Mouse (Mus musculus): ENCODE results near the gene Syn1. TPM values are rescaled to one million over a fixed set of nuclear protein-coding genes. Genes with fewer than 3 reads are reported as not detected.

Gene Syn1
- polyA plus RNA-seq, 1 experiment from 2014 or later = 0.39 TPM

DNA sequence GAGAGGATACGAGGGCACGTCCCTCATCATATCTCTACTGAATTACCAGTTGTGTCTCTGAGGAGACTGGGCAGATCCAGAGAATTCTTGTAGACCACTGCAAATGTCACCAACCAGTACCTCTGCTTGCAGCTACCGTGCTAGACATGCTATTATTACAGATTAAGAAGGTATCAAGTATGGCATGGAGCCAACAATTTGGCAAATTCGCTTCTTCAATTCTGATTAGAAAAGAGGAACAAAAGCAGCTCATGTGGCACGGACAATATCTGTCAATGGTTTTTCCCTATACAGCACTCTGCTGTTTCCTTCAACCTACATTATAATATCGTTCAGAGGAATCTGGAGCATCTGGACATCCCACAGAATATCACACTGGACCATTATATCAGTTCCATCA is 7.1 kb downstream of the Syn1 start:
- Histone ChIP-seq H3K4me3 (no peak overlapping the region), H3K36me3 (no peaks in the 10 kb centered on the region), H3K27ac (no peak overlapping the region), H3K27me3 (ENCODE audit: insufficient read depth, poor library complexity, severe bottlenecking) (no peaks in the 10 kb centered on the region), H3K9me3 (no peaks in the 10 kb centered on the region), H3K4me1 (no peaks in the 10 kb centered on the region)
- DNase-seq (ENCODE audit: low spot score) = no peak
- WGBS = 77% methylated on average over 6 of the region's 6 CpGs

DNA sequence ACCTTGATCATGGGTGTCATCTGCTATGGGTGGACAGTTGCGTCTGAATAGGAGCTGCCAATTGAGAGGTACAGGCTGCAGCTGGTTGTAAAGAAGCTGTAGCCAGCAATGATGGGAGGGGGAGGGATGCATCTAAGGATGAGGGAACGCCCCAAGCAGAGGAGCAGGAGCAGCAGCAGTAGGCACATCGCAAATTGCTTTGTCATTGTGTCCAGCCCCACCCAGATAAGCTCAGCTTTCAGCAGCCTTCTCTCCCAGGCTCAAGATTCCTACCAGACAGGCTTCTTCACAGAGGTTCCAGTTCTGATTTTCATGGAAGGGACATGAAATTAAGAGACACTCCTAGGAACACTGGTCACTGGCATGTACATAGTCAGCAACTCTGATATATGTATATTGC is 10.7 kb downstream of the Syn1 start:
- Histone ChIP-seq H3K27ac (no peak overlapping the region), H3K4me3 (no peak overlapping the region), H3K36me3 (no peaks in the 10 kb centered on the region), H3K4me1 (no peaks in the 10 kb centered on the region), H3K27me3 (ENCODE audit: insufficient read depth, poor library complexity, severe bottlenecking) (no peaks in the 10 kb centered on the region), H3K9me3 (no peaks in the 10 kb centered on the region)
- WGBS = 30% methylated on average over 3 of the region's 3 CpGs
- no peak for DNase-seq (ENCODE audit: low spot score)

DNA sequence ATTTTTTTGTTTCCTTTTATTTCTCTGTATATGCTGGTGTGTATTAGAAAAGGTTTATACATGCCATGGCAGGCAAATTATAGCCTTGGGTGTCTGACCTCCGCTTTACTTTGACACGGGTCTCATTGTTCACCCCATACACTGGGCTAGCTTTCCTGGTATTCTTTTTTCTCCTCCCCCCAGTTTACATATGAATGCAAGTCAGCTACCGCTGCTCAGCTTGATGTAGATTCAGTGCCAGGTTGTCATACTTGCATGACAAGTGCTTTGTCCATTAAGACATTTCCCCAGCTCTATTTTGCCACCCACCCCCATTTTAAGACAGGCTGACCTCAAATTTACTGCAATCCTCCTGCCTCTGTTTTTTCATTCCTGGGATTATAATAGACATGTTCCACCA is 45.6 kb downstream of the Syn1 start:
- 63% methylated on average over 3 of the region's 3 CpGs for WGBS
- H3K9me3 ChIP-seq = no peaks in the 10 kb centered on the region
- no peak overlapping the region for H3K27ac ChIP-seq
- no peak overlapping the region for H3K4me3 ChIP-seq
- no peaks in the 10 kb centered on the region for H3K36me3 ChIP-seq
- H3K27me3 ChIP-seq (ENCODE audit: insufficient read depth, poor library complexity, severe bottlenecking) = no peaks in the 10 kb centered on the region
- DNase-seq (ENCODE audit: low spot score) = no peak
- no peaks in the 10 kb centered on the region for H3K4me1 ChIP-seq

DNA sequence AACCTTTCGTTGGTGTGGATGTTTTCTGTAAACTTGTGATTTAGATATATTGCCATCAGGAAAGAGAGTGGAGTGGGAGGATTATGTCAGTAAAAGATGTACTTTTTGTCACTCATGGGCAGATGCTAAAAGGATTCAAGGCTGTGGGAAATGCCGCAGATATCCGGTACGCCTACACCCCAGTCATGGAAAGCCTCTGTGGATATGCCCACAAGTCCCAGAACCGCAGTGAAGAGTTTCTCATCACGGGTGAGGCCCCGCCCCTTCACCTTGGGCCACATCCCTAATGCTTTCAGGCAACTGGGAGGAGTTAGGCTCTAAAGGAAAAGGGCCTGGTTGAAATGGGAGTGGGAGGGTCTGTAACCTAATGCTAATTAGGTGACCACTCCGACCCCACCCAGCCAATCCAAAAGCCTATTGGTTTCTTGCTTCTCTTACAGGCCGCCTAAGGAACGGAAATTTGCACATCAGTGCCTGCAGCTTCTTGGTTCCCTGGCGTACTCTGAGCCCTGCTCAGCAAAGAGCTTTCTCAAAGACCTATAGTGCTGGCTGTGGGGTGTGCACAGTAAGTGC is 47.8 kb downstream of the Syn1 start:
- no peaks in the 10 kb centered on the region for H3K36me3 ChIP-seq
- H3K27ac ChIP-seq = no peak overlapping the region
- no peaks in the 10 kb centered on the region for H3K9me3 ChIP-seq
- H3K4me1 ChIP-seq = no peaks in the 10 kb centered on the region
- no peak for DNase-seq (ENCODE audit: low spot score)
- WGBS = 34% methylated on average over 11 of the region's 11 CpGs
- H3K4me3 ChIP-seq = no peak overlapping the region
- no peaks in the 10 kb centered on the region for H3K27me3 ChIP-seq (ENCODE audit: insufficient read depth, poor library complexity, severe bottlenecking)

DNA sequence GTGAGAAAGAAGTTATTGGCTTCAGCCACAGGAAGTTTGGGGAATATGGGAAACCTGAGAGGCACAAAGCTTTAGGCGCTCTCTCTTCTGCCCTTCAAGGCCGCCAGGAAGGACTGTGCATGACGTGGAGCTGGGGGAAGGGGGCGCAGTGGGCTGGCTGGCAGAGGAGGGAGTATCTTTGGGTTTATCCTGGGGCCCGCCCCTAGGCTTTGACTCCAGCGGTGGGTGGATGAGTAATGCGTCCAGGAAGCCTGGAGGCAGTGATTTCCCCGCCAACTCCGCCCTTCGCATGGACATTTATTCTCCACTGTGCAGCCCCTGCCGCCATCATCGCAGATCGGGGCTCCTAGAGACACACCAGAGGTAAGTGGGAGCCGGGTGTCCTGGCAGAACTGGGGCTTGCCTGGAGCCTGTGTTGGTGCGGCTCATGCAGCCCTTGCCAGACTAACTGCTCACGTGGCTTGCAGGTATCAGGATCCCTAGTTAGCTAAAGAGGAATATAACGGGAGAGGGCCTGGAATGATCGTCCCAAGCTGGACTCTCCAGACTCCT is 50.8 kb downstream of the Syn1 start, which contains the start of gene Timp1:
Gene Timp1, plus strand, starts transcription at position 205 of the 552 bp plus-strand sequence.
- peak; percentile 83 for DNase-seq (ENCODE audit: low spot score)
- Histone ChIP-seq H3K27me3 (ENCODE audit: insufficient read depth, poor library complexity, severe bottlenecking) (no peaks in the 10 kb centered on the region), H3K4me3 (peak within 1 kb of the TSS; percentile 53), H3K9me3 (no peaks in the 10 kb centered on the region), H3K4me1 (no peaks in the 10 kb centered on the region), H3K36me3 (no peaks in the 10 kb centered on the region), H3K27ac (peak within 1 kb of the TSS; percentile 81)
- 13% methylated on average over 18 of the region's 18 CpGs for WGBS

DNA sequence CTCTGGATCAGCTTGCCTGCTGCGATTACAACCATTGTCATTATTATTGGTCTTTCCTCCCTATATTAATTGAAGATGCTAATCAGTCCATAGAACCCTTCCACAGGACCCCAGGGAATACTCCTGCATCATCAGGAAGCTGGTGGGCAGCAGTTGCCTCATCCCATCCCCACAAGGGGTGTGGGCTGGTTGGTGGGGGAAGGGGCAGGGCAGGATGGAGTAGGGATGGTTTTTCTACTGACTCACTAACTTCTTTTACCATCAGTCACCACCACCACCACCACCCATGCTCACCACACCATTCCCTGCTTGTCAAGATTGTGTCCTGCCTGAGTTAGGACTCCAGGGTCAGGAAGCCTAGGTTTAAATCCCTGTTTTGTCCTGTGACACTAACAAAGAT is 51.6 kb downstream of the Syn1 start:
- WGBS = 61% methylated on average over 1 of the region's 1 CpGs
- DNase-seq (ENCODE audit: low spot score) = no peak
- no peaks in the 10 kb centered on the region for H3K36me3 ChIP-seq

DNA sequence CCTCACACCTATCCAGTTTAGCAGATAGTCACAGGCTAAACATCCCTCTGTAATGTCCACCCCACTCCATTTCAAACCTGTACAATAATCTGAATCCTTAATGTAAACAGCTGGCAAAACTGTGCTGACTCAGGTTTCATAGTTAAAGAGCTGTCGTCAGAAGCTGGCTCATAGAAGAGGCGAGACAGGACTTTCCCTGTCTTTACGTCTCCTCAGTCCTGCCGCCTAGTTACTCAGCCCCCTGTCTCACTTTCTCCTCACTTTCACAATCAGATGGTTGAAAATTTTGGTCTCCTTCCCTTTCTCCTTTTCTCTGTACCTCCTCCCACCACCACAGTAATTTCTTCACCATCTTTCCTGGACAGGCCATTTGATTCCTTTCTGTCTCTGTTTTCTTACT is 52.7 kb downstream of the Syn1 start:
- Histone ChIP-seq H3K27ac (no peak overlapping the region), H3K4me3 (no peak overlapping the region), H3K4me1 (peaks cover 5% of the 10 kb centered on the region), H3K36me3 (no peaks in the 10 kb centered on the region), H3K9me3 (no peaks in the 10 kb centered on the region), H3K27me3 (ENCODE audit: insufficient read depth, poor library complexity, severe bottlenecking) (no peaks in the 10 kb centered on the region)
- no peak for DNase-seq (ENCODE audit: low spot score)
- WGBS = 62% methylated on average over 4 of the region's 4 CpGs

More for the DNA sequence above, 51.6 kb downstream of the Syn1 start:
- no peaks in the 10 kb centered on the region for H3K27me3 ChIP-seq (ENCODE audit: insufficient read depth, poor library complexity, severe bottlenecking)
- no peak overlapping the region for H3K27ac ChIP-seq
- H3K4me1 ChIP-seq = no peaks in the 10 kb centered on the region
- H3K9me3 ChIP-seq = no peaks in the 10 kb centered on the region
- H3K4me3 ChIP-seq = no peak overlapping the region

DNA sequence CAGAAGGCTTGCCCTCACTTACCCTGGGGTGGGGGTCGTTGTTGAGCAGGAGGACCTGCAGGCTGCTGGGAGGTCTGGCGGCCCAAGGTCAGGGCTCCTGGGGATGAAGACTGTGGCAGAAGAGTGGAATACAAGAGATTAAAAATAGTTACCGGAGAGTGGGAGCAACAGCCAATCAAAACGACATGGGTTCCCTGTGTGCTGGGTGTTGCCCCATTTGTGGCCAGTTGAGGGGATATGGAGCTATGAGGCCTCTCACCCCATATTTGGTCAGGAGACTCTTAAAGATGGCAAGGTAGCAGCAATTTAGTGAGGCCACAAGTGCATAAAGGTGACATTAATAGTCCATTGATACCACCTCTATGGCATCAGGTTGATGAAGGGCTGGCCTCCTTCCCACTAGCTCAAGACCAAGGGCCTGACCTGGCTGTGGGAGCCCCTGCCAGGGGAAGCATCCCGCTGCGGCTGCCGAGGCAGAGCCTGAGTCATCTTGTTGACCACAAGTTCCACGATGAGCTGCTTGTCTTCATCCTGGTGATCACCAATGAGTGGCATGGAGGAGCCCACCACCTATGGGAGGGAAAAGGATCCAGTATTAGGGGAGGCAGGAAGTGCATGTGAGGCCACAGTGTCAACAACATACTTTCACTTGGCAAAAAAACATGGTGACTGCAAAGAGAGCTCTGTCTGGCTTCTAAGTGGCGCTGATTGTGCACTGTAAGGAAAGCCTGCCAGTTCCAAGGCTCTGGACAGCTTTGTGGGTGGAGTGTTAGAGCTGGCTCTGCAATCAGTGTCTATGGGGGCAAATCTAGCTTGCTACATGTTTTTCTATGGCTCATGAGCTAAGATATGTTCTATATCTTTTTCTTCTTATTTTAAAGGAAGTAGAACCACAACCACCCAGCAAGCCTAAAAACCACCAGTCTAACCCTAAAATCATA is 57.4 kb downstream of the Syn1 start:
- no peak for DNase-seq (ENCODE audit: low spot score)
- peaks cover 18% of the 10 kb centered on the region for H3K4me1 ChIP-seq
- H3K36me3 ChIP-seq = peaks cover 13% of the 10 kb centered on the region
- H3K4me3 ChIP-seq = no peak overlapping the region
- H3K9me3 ChIP-seq = no peaks in the 10 kb centered on the region
- WGBS = 78% methylated on average over 9 of the region's 9 CpGs
- H3K27me3 ChIP-seq (ENCODE audit: insufficient read depth, poor library complexity, severe bottlenecking) = no peaks in the 10 kb centered on the region
- H3K27ac ChIP-seq = 0 out of 2 replicates have a peak overlapping the region, but pooled peaks have one; percentile 42

DNA sequence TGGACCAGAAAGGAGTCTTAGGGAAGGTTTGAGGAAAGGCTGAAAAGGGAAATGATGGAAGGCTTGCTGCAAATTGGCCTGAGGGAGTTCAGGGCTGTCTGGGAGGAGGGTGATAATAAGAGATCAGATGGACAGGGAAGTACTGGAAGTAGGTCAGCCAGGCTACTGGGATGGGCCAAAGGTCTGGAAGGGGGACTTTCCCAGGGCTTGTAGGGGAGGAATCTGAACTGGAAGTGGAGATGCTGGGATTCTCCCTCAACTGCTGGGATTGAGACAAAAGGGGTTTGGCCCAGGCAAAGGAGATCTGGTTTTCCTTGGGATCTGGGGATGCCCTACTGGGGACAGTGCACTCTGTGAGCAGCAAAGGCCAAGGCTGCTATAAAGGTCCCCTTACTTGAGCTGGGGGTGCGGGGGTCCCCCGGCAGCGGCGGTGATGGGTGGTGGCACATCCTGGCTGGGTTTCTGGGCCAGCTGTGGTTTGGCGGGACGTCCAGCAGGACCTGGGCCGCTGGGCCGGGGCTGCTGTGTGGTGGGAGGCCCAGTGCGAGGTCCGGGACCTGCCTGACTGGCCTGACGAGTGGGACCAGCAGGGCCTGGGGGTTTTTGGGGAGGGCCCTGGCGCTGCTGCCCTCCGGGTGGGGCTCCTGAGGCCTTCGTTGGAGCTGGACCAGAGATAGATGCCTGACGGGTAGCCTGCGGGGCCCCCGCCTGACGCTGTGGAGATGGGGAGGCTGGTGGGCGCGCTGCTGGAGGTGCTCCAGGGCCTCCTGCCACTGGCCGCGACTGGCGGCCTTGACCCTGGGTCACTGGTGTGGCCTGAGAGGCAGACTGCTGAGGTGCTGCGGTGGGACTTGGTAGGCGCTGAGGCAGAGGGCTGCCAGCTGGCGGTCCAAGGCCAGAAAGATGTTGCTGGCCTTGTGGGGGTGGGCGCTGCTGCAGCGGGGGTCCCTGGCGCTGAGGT is 58.4 kb downstream of the Syn1 start:
- no peak for DNase-seq (ENCODE audit: low spot score)
- no peak overlapping the region for H3K4me3 ChIP-seq
- peaks cover 21% of the 10 kb centered on the region for H3K36me3 ChIP-seq
- 39% methylated on average over 29 of the region's 29 CpGs for WGBS
- H3K4me1 ChIP-seq = peaks cover 18% of the 10 kb centered on the region
- H3K27me3 ChIP-seq (ENCODE audit: insufficient read depth, poor library complexity, severe bottlenecking) = no peaks in the 10 kb centered on the region
- peak overlapping the region; percentile 42; the same call in 1 of the 2 replicates for H3K27ac ChIP-seq
- no peaks in the 10 kb centered on the region for H3K9me3 ChIP-seq

DNA sequence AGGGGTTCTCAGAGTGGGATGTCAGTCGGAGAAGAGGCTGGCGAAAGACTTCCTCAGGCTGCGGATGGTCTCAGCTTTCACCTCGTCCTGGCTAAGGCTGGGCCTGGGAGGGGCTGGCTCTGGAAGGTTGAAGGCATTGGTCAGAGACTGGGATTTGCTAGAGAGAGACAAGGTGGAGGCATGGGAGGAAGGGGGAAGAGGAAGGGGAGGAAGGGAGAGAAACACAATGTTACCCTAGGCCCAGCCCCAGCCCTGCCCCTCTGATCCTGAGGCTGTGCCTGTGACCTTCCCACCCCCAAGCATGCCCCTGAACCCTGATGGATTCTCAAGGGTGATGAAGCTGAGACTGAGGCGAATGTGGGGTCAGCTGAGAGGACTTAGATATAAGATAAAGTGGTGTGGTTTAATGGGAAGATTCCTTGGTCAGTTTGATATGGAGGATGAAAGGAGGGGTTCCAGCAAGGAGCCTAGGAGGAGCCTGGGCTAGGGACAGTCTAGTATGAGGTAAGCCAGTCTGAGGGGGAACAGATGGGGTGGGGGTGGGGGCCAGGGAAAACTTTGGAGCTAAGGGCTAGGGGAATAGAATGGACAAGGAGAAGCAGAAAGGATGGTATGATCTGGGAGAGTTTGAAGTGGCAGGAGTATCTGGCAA is 59.2 kb downstream of the Syn1 start:
- Histone ChIP-seq H3K27ac (no peak overlapping the region), H3K9me3 (no peaks in the 10 kb centered on the region), H3K27me3 (ENCODE audit: insufficient read depth, poor library complexity, severe bottlenecking) (no peaks in the 10 kb centered on the region), H3K4me3 (no peak overlapping the region), H3K4me1 (peaks cover 18% of the 10 kb centered on the region), H3K36me3 (peaks cover 25% of the 10 kb centered on the region)
- 43% methylated on average over 5 of the region's 5 CpGs for WGBS
- DNase-seq (ENCODE audit: low spot score) = no peak

DNA sequence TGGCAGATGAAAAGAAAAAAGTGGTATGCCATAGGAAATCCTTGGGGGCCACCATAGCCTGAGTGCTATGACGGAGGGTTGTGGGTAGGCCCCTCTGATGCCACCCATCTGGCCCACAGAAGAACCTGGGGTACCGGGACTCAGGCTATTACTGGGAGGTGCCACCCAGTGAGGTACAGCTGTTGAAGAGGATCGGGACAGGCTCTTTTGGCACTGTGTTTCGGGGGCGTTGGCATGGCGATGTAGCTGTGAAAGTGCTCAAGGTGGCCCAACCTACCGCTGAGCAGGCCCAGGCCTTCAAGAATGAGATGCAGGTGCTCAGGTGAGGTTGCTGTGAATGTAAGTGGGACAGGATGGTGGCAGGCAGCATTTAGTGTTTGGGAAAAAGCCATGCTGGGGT is 67.0 kb downstream of the Syn1 start:
- Histone ChIP-seq H3K36me3 (peaks cover 54% of the 10 kb centered on the region), H3K9me3 (no peaks in the 10 kb centered on the region), H3K4me3 (no peak overlapping the region), H3K27me3 (ENCODE audit: insufficient read depth, poor library complexity, severe bottlenecking) (no peaks in the 10 kb centered on the region), H3K27ac (no peak overlapping the region), H3K4me1 (no peaks in the 10 kb centered on the region)
- 93% methylated on average over 7 of the region's 7 CpGs for WGBS
- DNase-seq (ENCODE audit: low spot score) = no peak

All from heart, embryonic 10.5 days (tissue).